Mouse (Mus musculus): ENCODE measurements around the gene Olfr102.

Olfr102 gene

DNA sequence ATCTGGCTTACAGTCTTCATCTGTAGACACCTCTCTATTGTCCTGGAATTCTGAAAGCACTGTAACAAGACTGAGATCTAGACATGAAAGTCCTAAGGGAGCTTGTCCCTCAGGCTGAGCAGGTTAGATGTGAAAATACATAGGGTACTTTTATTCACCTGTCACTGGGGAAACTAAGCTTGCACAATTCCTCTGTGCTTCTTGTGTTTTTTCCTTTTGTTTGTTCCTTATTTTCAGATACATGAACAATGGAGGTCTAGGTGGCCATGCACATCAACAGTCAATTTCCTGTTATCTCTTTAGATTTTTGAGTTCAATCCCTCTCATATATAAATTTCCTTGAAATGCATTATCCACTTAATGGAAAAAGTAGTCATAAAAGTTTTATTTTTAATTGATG is at the start of gene Olfr102:
Gene Olfr102 (minus strand): TSS at position 101 of the 400 bp plus-strand sequence.
- DNase-seq (ENCODE audit: low spot score in 2 of 2): no peak

DNA sequence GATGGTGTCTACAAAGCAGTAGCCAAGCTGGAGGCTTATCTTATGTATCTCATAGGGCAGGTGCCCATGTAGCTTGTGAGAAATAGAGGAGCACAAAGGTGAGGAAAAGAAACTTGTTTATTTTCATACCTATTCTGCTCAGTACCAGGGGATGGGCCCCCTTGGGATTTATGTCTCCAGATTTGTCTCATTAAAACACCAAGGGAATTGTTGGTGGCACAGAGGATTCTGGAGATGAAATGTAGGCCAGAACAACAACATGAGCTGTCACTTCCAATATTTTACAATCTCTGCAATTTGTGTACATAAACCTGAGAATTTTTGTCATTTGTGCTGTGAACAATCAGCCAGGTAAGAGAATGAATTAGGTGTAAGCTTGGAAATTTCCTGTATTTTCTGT is 42.4 kb upstream of the Olfr102 start, which contains the start of gene Olfr104-ps:
Gene Olfr104-ps (plus strand): TSS at position 301 of the 400 bp plus-strand sequence.
- no peak for DNase-seq (ENCODE audit: low spot score in 2 of 2)

DNA sequence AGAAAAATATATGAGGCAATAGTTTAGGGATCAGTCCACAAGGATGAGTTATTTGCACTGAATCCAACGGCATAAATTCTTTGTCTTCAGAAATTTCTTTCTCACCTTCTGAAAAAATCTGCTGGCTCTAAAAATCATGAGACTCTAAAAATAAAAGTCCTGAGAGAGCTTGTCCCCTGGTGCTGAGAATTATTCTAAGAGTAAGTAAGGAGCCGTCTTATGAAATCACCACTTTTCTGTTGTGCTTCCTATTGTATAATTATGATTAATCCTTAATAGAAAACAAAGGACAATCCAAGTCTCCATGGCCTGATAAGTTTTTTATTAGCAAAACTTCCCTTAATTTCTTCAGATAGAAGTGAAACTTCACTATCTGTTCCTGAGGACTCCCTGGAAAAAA is 22.7 kb upstream of the Olfr102 start, which contains the start of gene Olfr103:
Gene Olfr103 (minus strand): TSS at position 101 of the 400 bp plus-strand sequence.
- no peak for DNase-seq (ENCODE audit: low spot score in 2 of 2)

DNA sequence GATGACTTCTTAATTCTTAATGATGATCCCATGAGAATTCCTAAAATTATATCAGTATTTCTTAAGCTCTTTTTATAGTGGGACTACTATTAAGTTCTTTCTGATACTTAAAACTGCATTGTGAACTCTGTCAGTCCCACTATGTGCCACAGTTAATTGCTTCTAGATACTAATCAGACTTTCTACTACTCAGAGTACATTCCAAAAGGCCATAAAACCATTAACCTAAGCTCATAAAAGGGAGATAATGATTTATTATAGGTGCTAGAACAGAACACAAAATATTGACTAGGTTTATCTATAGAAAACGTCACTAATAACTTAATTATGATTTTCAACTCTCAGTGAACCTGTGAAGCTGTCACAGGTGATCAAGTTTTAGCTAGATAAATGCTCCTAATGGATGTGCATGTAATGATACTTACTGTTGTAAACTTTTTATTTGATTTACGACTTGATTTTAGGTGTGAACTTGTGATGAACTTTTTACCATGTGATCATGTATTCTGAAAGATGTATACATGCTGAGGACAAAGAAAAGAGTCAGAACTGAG is 6.6 kb downstream of the Olfr102 start:
- DNase-seq (ENCODE audit: low spot score in 2 of 2): no peak

DNA sequence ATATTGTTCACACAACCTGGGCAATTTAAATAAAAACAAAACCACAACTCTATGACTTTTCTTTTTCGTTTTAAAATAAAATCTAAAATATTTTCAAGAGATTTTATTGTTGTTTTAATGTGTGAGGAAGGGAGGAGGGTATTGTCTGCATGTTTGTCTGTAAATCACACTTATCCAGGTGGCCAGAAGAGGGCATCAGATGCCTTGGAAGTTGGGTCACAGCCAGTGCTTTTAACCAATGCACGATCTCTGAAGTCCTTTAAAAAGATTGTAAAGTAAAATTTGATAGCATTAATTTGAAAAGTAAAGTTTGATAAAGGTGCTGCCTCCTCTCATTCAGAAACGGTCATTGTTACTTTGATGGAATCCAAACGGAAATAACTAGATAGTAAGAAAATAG is 8.4 kb downstream of the Olfr102 start:
- DNase-seq (ENCODE audit: low spot score in 2 of 2): no peak

DNA sequence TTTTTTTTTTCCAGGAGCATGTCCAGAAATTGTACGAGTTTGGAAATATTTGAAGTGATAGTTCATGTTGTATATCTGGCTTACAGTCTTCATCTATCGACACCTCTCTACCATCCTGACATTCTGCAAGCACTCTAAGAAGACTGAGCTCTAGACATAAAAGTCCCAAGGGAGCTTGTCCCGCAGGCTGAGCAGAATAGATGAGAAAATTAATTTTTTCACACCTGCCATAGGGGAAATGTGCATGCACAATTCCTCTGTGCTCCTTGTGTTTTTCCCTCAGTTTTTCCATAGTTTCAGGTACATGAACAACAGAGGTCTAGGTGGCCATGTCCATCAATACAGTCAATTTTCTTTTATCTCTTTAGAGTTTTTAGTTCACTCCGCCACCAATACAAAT is 12.6 kb downstream of the Olfr102 start, which contains the start of gene Olfr101:
Gene Olfr101 (minus strand): TSS at position 101 of the 400 bp plus-strand sequence.
- DNase-seq (ENCODE audit: low spot score in 2 of 2): no peak

DNA sequence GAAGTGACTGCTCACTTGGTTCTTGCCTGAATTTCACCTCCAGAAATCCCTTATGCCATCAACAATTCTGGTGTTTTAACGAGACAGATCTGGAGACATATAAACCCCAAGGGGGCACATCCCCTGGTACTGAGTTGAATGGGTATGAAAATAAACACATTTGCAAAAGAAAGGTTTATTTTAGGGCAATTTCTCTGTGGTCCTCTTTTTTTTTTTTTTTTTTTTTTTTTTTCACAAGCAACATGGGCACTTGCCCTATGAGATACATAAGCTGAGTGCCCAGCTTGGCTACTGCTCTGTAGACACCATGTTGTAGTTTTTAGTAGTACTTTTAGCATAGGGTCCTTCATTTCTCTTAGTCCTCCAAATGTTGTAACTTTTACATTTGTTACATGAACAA is 33.5 kb downstream of the Olfr102 start, which contains the start of gene Olfr99:
Gene Olfr99 (minus strand): TSS at position 101 of the 400 bp plus-strand sequence.
- no peak for DNase-seq (ENCODE audit: low spot score in 2 of 2)

DNA sequence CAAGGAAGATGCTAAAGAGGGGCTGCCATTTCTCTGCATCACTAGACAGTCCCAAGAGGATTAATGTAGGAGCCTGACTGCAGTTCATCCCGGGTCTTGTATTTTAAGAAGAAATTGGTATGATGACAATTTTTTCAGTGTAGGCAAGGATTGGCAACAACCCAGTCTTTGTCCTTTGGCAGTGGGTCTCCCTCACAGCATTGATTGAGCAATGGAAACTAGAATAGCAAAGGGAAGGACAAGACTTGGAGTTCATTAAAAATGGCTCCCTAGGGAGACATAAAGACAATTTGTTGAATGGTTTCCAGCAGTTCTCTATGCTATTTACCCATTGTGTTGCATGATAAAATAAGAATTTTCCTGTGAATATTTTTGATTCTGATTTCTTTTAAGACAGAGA is 36.5 kb downstream of the Olfr102 start:
- DNase-seq (ENCODE audit: low spot score in 2 of 2): no peak

DNA sequence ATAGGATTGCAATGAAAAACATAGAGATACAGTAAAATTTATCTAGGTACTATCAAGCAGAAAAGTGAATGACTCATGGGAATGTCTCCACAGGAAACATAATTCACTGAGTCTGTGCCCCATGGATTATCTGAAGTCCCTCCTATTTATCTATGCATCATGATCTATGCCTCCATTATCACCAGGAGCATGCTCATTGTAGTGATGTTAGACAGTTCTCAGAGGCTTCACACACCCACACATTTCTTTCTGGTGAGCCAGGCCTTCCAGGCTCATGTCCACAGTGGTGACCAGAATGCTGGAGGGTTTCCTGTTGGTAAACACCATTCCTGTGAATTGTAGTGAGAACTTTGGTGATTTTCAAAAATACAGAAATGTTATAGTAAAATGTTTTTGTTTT is 40.3 kb downstream of the Olfr102 start:
- no peak for DNase-seq (ENCODE audit: low spot score in 2 of 2)

DNA sequence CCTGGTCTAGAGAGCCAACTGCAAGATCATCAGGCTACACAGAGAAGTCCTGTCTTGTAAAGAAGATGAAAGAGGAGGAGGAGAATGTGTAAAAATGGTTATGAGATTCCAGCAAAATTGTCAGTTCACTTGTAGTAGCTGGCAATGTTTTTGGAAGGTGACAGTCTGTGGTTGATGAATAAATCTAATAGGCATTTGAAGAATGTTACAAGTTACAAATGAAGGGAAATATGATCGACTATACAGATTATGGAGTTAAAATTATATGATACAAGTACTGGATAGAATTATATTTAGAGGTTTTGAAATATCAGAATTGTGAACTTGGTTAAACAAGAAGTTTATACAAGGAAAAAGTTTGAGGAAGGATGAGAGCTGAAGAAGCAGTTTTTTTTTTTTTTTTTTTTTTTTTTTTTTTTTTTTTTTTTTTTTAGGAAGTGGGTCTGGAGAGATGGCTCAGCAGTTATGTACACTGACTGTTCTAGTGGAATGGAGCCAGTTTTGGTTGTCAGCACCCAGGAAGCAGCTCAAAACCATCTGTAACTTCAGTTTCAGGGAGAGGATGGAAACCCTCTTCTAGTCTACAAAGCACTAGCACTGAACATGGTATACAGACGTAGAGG is 41.1 kb downstream of the Olfr102 start:
- no peak for DNase-seq (ENCODE audit: low spot score in 2 of 2)

DNA sequence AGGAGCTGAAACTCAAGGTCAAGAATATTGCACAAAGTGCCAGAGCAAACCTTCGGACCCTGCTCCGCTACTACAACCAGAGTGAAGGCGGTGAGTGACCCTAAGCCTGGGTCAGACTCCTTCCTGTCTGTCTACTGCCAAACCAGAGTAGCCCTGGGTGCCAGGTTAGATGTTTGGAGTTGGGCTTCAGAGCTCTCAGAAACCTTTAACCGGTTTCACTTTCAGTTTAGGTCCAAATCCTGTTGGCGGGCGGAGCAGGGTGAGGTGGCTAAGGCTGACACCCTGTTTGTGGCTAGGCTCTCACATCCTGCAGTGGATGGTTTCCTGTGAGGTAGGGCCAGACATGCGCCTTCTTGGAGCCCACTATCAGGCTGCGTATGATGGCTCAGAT is 46.2 kb downstream of the Olfr102 start:
- no peak for DNase-seq (ENCODE audit: low spot score in 2 of 2)

DNA sequence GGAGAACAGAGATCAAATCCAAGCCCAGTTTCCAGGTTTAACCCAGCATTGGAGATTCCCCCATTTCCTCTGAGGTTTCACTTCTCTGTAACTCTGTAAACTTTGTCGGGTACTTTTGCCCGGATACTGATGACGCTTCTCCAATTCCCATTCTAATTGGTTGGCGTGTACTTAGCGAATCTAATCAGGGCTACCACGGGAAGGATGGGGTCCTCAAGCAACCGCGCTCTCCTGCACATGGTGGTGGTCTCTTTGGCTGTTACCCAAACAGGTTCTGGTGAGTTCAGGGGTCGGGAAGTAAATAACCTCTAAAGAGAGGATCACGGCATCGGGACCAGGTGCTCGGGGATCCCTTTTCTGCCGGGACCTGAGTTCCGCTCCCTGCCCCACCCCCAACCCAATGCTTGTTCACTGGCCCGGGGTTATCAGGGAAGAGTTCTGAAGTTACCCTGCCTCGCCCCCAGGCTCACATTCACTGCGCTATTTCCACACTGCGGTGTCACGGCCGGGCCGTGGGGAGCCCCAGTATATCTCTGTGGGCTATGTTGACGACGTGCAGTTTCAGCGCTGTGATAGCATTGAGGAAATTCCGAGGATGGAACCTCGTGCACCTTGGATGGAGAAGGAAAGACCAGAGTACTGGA is 46.7 kb downstream of the Olfr102 start, which contains the start of gene H2-M3:
Gene H2-M3 (plus strand): TSS at position 163 of the 644 bp plus-strand sequence.
- DNase-seq (ENCODE audit: low spot score in 2 of 2): peak; percentile 72 to 90

DNA sequence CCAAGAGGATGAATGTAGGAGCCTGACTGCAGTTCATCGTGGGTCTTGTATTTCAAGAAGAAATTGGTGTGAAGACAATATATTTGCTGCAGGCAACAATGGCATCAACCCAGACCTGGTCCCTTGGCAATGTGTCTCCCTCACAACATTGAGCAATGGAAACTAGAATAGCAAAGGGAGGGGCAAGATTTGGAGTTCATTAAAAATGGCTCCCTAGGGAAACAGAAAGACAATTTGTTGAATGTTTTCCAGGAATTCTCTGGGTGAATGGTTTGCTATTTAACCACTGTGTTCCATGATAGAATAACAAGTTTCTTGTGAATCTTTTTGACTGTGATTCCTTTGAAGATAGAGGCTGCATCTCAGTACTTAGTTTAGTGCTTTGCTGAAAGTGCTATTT is 53.2 kb downstream of the Olfr102 start, which contains the start of gene Olfr98:
Gene Olfr98 (minus strand): TSS at position 124 of the 400 bp plus-strand sequence.
- DNase-seq (ENCODE audit: low spot score in 2 of 2): no peak

Measured in urinary bladder, postnatal 4 days (tissue).